Mouse (Mus musculus): Measurements from ENCODE around the gene Prr5l.

Gene Prr5l

GRCm38 (mm10) chr2:101881471-101882162 is 1.2 kb downstream of the Prr5l start:
- peak in 1 of 2 experiments; percentile 8 for DNase-seq (ENCODE audit: low spot score in 2 of 2)

- peak; percentile 20 to 36 for DNase-seq (ENCODE audit: low spot score in 2 of 2)
Observed at GRCm38 (mm10) chr2:101871179-101871578, 11.6 kb downstream of the Prr5l start.

GRCm38 (mm10) chr2:101868683-101869082 is 14.1 kb downstream of the Prr5l start:
- no peak for DNase-seq (ENCODE audit: low spot score in 2 of 2)

GRCm38 (mm10) chr2:101862219-101863123 is 20.4 kb downstream of the Prr5l start:
- no peak for DNase-seq (ENCODE audit: low spot score in 2 of 2)

- no peak for DNase-seq (ENCODE audit: low spot score in 2 of 2)
Observed at GRCm38 (mm10) chr2:101860920-101861485, 21.8 kb downstream of the Prr5l start.

- DNase-seq (ENCODE audit: low spot score in 2 of 2), result no peak
Observed at GRCm38 (mm10) chr2:101856174-101856573, 26.7 kb downstream of the Prr5l start.

GRCm38 (mm10) chr2:101854792-101855191 is 28.0 kb downstream of the Prr5l start:
- DNase-seq (ENCODE audit: low spot score in 2 of 2), result no peak

GRCm38 (mm10) chr2:101842756-101843155 is 40.1 kb downstream of the Prr5l start:
- no peak for DNase-seq (ENCODE audit: low spot score in 2 of 2)

GRCm38 (mm10) chr2:101834816-101835523 is 47.9 kb downstream of the Prr5l start:
- no peak for DNase-seq (ENCODE audit: low spot score in 2 of 2)

- no peak for DNase-seq (ENCODE audit: low spot score in 2 of 2)
Observed at GRCm38 (mm10) chr2:101832361-101832760, 50.5 kb downstream of the Prr5l start.

GRCm38 (mm10) chr2:101831851-101832250 is 51.0 kb downstream of the Prr5l start:
- no peak for DNase-seq (ENCODE audit: low spot score in 2 of 2)

- no peak for DNase-seq (ENCODE audit: low spot score in 2 of 2)
Observed at GRCm38 (mm10) chr2:101830186-101830915, 52.5 kb downstream of the Prr5l start.

- DNase-seq (ENCODE audit: low spot score in 2 of 2), result no peak
Observed at GRCm38 (mm10) chr2:101829013-101829412, 53.8 kb downstream of the Prr5l start.

- no peak for DNase-seq (ENCODE audit: low spot score in 2 of 2)
Observed at GRCm38 (mm10) chr2:101828057-101828643, 54.7 kb downstream of the Prr5l start.

GRCm38 (mm10) chr2:101827626-101828025 is 55.2 kb downstream of the Prr5l start:
- no peak for DNase-seq (ENCODE audit: low spot score in 2 of 2)

- no peak for DNase-seq (ENCODE audit: low spot score in 2 of 2)
Observed at GRCm38 (mm10) chr2:101826950-101827600, 55.8 kb downstream of the Prr5l start.

GRCm38 (mm10) chr2:101826186-101826707 is 56.6 kb downstream of the Prr5l start:
- no peak for DNase-seq (ENCODE audit: low spot score in 2 of 2)

GRCm38 (mm10) chr2:101825226-101826120 is 57.4 kb downstream of the Prr5l start:
- no peak for DNase-seq (ENCODE audit: low spot score in 2 of 2)

GRCm38 (mm10) chr2:101823821-101824220 is 59.0 kb downstream of the Prr5l start:
- DNase-seq (ENCODE audit: low spot score in 2 of 2), result no peak

Measured in natural killer cell, adult 2 months (primary cell).